Mouse (Mus musculus): ENCODE measurements around the gene Usb1.
"Not testable (repeated sequence)": the region's sequence is repeated elsewhere in the genome, so short reads cannot be mapped to it uniquely, and the experiment has no call there.

Usb1 gene

DNA sequence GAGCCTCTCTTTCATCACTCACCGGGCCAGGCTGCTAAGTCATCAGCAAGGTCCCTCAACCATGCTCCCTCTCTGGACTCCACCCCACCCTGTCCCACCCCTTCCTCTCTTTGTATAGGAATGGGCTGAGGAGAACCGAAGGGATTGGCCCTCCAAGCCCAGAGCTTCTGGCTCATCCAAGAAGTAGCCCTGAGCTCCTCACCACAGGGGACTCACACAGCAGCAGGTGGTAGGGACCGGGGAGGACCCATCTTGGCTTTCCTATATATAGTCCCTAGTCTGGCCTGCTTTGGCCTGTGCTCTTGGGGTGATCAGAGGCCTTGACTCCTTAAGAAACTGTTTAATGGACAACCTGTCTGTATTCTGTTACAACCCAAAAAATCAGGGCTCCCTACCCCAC, 42.3 kb downstream of the Usb1 start:
- DNase-seq (ENCODE audit: low spot score in 2 of 2), result no peak

DNA sequence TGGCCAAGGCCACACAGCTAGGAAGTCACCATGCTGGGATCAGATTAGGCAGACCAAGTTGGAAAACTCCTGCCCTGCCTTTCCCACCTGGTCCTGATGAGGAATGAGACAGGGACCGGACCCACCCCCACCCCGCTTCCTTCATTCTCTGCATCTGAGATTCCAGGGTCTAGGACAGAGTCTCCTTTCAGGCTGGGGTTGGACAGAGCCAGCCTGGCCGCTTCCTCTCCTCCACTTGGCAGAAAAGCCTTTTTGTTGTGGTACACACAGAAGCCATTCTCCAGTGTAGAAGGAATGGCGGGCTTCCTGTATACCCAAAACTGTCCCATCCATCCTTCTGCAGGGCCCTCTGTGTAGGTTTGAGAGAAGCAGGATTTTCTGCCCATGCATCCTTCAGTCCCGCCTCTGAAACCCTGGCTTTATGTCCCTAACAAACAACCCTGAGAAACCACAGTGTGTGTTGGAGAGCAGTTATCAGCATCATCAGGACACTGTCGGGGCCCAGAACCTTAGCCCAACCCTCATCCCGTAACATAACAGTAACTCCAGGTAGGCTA, 43.4 kb downstream of the Usb1 start:
- no peak for DNase-seq (ENCODE audit: low spot score in 2 of 2)

DNA sequence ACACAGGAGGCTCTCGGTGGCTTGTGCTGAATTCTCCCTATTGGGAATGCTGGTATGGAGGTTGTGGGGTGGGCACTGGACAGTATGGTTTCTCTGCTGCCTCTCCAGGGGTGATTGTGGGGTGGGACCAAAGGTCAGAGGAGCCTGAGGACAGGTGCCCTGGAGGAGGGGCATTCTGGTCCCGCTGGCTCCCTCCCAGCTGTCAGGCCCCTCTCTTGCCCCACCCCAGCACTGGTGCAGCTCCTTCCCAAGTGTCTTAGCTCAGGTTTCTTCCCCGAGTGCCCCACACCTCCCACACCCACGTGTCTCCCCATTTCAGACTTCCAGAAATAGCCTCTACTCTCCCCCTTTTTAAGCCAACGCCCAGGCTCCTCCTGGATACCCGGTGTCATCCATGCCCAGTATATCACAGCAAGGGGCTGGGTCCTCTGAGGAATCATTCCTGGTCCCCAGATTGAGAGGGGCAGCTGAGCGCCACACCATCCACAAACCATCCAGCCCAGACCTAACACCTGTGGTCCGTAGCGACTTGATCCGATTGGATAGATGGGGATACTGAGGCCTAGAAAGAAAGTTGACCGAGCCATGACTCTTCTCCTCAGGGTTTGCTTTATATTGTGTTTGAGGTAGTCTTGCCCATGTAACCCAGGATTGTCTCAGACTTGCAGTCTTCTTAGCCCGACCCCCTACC, 44.4 kb downstream of the Usb1 start:
- DNase-seq (ENCODE audit: low spot score in 2 of 2), result no peak

DNA sequence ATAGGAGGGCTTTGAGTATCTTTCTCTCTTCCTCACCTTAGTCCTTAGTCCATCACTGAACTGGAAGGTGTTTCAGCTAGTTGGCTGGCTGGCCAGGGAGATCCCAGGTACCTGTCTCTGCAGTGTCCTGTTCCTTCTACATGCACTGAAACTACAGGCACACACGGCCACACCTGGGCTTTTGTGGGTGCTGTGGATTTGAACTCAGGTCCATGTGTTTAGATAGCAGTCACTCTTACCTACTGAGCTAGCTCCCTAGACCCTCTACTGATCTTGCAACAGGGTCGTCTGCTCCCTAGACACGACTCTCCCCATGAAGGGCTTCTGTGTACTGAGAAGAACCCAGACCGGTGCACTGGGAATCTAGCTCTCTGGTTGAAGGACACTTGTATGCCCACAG, 45.0 kb downstream of the Usb1 start:
- no peak for DNase-seq (ENCODE audit: low spot score in 2 of 2)

DNA sequence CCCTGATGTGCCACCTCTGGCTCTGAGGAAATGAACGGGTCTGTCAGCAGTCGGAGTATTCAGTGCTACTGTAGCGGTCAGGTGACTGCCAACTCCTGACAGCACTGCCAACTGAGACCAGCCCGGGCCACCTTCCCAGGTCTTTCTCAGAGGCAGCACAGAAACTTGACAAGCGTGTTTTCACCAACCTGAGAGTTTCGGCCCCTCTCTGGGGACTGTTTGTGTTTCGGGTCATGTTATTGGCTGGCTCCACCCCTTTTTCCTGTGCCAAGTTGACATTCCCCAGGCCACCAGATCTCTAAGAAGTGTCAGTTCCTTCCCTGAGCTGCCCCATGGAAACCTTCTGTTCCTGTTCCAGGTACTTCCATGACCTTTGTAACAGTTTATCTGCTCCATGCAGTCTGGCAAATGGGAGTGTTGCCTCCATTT, 45.8 kb downstream of the Usb1 start:
- no peak for DNase-seq (ENCODE audit: low spot score in 2 of 2)

DNA sequence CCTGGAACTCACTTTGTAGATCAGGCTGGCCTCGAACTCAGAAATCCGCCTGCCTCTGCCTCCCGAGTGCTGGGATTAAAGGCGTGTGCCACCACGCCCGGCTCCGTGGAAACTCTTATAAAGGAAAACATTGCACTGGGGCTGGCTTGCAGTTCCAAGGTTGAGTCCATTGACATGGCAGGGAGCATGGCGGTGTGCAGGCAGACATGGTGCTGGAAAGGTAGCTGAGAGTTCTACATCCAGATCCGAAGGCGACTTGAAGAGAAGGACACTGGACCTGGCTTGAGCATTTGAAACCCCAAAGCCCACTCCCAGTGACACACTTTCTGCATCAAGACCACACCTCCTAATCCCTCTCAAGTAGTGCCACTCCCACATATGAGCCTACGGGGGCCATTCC, 46.8 kb downstream of the Usb1 start:
- not testable (repeated sequence) for DNase-seq (ENCODE audit: low spot score in 2 of 2)

DNA sequence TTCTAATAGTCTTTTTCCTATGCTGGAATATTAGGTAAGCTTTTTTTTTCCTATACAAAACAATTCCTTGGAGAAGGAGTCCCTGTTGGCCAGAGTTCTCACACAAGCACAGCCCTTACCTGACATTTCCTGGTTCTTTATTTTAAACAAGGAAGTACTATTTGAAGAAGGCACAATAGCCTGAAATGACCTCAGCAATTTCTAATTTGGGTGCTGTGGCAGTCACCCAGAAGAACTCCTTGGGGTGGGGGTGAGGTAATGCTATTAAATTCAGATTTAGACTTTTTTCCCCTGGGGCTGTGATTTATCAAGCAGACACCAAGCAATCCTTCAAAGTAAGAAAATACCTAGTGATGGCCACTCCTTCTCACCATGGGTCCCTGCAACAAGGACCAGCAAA, 48.9 kb downstream of the Usb1 start:
- DNase-seq (ENCODE audit: low spot score in 2 of 2), result no peak

DNA sequence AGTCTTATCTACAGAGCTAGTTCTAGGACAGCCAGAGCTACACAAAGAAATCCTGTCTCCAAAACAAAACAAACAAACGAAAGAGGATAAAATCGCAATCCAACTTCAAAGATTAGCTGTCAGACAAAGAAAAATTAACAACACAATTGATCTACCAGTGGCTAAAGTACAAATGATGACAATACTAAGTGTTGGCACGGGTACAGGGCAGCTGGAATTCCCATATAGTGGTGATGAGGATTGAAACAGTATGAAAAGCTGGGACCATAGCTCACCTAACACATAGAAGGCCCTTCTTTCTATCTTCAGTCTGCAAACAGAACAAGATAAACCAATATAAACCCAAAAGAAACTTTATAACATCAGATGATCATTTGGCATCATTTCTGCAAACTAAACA, 49.5 kb downstream of the Usb1 start:
- no peak for DNase-seq (ENCODE audit: low spot score in 2 of 2)

DNA sequence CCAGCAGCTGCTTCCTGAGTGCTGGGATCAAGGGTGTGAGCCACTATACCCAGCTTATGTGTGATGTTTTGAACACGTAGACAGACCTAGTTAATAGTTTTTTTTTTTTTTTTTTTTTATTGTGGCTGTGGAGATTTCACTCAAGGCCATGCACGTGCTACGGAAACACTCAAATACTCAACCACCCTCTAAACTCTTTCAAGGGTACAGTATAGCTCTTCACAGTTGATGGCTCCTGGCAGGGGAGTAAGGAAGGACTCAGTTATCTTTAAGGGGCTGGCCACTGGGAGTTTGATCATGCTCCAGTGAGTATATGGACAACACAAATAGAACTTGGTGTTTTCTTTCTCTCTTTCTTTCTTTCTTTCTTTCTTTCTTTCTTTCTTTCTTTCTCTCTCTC, 52.4 kb downstream of the Usb1 start:
- DNase-seq (ENCODE audit: low spot score in 2 of 2), result no peak

DNA sequence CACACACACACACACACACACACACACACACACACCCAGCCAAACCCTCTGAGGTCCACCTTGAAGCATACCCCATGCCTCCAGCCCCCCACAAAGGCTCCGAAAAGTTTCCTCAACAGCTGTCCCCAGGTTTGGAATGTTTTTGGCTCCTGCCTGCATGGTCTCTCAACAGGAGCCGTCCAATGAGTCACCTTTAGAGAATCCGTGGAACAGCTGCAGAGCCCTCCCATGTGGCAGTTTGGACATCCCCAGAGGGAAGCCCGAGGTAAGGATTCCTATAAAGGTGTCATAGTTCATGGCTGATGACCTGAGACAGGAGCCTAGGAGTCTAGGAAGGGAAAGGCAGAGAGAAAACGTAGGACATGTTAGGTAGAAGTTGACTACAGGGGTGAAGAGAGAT, 54.0 kb downstream of the Usb1 start:
- DNase-seq (ENCODE audit: low spot score in 2 of 2), result no peak

DNA sequence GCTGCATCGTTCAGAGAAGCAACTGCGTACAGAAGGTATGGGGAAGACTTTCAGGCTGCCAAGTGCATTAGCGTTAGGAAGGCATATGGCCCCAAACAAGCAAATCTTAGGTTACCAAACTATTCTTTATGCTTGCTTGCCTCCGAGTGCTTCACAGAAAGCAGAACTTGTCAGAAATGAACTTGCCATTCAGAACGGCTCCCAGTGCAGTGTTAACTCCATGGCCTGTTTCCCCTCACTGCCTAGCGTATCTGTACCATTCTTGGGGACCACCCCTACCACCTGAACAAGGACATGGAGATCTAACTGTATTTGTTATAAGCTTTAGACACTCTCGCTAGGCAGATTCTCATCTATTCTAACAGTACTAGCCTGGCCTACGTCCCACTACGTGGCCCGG, 55.1 kb downstream of the Usb1 start:
- DNase-seq (ENCODE audit: low spot score in 2 of 2), result no peak

DNA sequence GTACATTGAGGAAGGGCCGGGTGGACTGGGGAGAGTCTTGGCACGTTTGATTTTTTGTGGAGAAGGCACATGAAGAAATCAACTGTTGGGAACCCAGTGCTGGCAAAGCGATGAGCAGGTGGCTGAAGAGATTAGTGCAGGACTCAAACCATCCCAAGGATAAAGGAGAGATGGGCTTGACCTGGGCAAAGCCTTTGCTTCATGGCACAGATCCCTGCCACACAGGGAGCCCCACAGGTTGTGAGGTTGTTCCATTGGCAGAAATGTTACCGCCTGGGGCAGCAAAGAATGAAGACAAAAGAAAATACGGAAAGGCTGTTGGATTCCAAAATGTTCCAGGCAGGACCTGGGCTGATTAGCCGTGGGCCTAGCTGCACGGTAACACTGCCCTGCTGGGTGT, 55.9 kb downstream of the Usb1 start:
- no peak for DNase-seq (ENCODE audit: low spot score in 2 of 2)

DNA sequence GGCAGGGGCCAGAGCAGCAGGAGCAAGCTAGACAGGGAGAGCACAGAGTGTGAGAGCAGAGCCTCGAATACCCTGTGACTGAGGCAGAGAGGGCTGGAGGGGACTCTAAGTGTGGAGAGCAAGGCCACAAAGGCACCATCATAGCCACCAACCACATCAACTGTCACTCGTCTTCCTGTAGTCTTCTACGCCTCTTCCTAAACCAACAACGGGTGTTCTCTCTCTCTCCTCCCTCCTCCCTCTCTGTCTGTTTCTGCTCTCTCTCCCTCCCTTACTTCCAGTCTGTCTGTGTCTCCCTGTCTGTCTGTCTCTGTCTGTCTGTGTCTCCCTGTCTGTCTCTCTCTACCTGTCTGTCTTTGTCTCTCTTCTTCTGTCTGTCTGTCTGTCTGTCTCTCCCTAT, 58.2 kb downstream of the Usb1 start:
- no peak for DNase-seq (ENCODE audit: low spot score in 2 of 2)

DNA sequence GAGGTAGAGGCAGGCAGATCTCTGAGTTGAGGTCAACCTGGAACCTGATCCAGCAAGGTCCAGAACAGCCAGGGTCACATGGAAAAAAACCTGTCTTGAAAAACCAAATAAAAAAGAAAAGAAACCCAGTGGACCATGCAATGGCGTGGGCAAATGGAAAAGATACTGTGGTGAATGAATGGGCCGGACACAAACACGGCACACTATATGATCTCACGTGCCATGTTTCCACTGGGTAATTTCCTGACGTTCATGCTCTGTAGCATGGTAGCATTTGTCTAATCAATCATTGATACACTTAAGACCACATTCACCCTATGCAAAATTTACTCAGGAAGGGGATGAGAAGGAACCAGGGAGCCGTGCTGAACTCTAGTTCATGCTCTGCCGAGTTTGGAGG, 59.0 kb downstream of the Usb1 start:
- no peak for DNase-seq (ENCODE audit: low spot score in 2 of 2)

DNA sequence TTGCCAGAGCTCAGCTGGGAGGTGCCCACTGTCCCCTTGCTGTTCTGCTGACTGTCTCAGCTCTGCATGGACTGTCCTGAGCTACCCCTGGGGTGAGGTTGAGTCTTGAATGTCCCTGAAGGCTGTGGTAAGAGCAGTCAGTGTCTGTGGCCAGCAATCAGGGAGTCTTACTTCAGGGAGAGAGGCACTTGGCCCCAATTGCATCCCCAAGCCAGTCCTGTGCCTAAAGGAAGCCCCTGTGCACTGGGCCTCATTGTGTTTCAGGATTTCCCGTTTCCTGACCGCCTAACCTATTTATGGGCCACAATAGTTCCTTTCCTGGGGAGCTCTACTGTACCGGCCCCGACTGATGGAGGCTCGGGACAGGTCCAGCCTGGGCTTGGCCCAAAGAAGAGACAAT, 60.5 kb downstream of the Usb1 start:
- no peak for DNase-seq (ENCODE audit: low spot score in 2 of 2)

DNA sequence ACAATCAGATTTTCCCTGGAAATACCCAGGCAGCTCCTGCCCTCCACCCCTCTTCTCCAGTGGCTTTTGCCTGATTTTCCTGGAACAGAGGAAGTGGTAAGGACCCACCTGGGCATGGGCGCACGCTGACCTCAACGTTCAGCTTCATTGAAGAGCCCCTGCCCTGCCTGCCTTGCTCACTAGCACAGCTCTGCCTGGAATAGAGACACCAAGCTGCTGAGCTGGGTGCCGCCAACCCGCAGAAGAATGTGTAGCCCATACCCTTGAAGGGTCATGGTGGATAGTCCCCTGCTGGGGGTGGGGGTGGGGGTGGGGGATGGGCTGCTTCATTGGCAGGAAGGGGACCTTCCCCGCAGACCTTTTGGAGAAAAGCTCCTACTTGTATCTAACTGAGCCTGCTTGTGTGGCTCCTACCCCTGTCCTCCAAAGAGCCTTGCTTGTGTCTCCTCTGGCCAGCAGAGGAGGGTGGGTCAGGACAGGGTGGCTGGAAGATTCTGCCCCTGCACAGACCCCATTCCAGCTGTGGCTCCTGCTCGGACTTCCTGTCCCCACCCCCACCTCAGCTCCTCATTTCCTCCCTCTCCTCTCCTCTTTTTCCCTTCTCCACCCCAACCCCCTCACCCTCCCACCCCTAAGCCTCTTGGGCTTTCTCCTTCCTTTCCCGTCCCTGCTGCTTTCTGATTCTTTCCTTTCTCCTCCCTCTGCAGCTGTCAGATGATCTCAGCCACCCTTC, 63.3 kb downstream of the Usb1 start:
- no peak for DNase-seq (ENCODE audit: low spot score in 2 of 2)

DNA sequence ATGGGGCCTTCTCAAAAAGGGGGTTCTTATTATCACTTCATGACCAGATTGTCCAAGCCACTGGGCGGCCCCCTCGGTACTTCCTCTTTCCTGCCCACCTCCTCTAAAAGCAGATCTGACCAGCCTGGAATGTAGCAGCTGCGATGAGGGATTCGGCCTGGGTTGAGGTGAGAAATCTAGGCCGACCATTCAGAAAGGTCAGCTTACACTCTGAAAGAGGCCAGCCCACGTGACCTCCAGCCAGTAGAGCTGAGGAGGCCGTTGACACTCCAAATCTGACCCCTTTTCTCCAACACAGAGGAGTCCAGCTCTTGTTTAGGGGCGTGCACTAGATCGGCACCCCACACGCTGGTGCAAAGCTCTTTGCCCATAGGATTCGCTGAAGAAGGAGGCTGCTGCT, 64.7 kb downstream of the Usb1 start:
- DNase-seq (ENCODE audit: low spot score in 2 of 2), result no peak
